Mouse (Mus musculus) lung, postnatal 0 days (tissue): ENCODE measurements around the gene Calml4. TPM values are rescaled to one million over a fixed set of nuclear protein-coding genes. Genes with fewer than 3 reads are reported as not detected.
A peak's percentile ranks its signal among the peaks of the same experiment; 100 is the strongest.

ENCODE experiments used
- ATAC-seq: fragments of 200-750 bp; cut with Nextera tagmentation; 2 replicates; pipeline ENCODE4 v1.8.0; 2017; ENCODE audit warnings: moderate library complexity
- DNase-seq: peaks from one replicate; pipeline ENCODE4 v3.0.0-alpha.2; 2016; ENCODE audit warnings: low spot score
- H3K27ac ChIP-seq: fragments of 300-500 bp; sonication (generic); 2 replicates; pipeline ENCODE4 v1.5.1; 2014; ENCODE audit warnings: antibody characterized with exemption, mild to moderate bottlenecking, low read length, mixed read lengths
- H3K27me3 ChIP-seq: fragments of 300-500 bp; sonication (generic); replicated peaks from 2 replicates; pipeline ENCODE4 v1.6.1; 2014; ENCODE audit warnings: low read length, mixed read lengths; ENCODE audit not compliant: insufficient read depth
- H3K36me3 ChIP-seq: fragments of 300-500 bp; sonication (generic); 2 replicates; pipeline ENCODE4 v1.6.1; 2014; ENCODE audit warnings: low read length, mixed read lengths; ENCODE audit not compliant: insufficient read depth
- H3K4me1 ChIP-seq: fragments of 300-500 bp; sonication (generic); 2 replicates; pipeline ENCODE4 v1.6.1; 2014; ENCODE audit warnings: antibody characterized with exemption, low read depth, low read length, mixed read lengths; ENCODE audit not compliant: insufficient read depth
- H3K4me2 ChIP-seq: fragments of 300-500 bp; sonication (generic); replicated peaks from 2 replicates; pipeline ENCODE4 v1.6.1; 2014; ENCODE audit warnings: low read depth, mild to moderate bottlenecking, low read length, moderate library complexity, mixed read lengths
- H3K4me3 ChIP-seq: fragments of 300-500 bp; sonication (generic); 2 replicates; pipeline ENCODE4 v1.5.1; 2014; ENCODE audit warnings: low read depth, low read length
- H3K9ac ChIP-seq: fragments of 300-500 bp; sonication (generic); replicated peaks from 2 replicates; pipeline ENCODE4 v1.6.1; 2014; ENCODE audit warnings: low read depth, mild to moderate bottlenecking
- H3K9me3 ChIP-seq: fragments of 300-500 bp; sonication (generic); 2 replicates; pipeline ENCODE4 v1.6.1; 2016; ENCODE audit warnings: low read length, mixed read lengths
- CTCF ChIP-seq: IDR thresholded peaks from 2 replicates; pipeline ENCODE4 v1.5.1; 2016; ENCODE audit warnings: antibody characterized with exemption, mild to moderate bottlenecking
- EP300 ChIP-seq: IDR thresholded peaks from 2 replicates; pipeline ENCODE4 v1.6.1; 2016; ENCODE audit warnings: antibody characterized with exemption, mild to moderate bottlenecking, control low read depth
- WGBS: fragments of 180-500 bp; shearing (Covaris S2); extraction: QIAGEN DNeasy Blood & Tissue Kit; methylation state at CpG from one replicate; pipeline ENCODE4 v1.1.7; 2014; 5-methylcytosine and 5-hydroxymethylcytosine counted together
- polyA plus RNA-seq: library from polyadenylated mRNA; unstranded; fragments of >200 nt; fragmentation: Nextera tagmentation; extraction: Ambion mirVana; gene quantifications from 2 replicates; pipeline ENCODE4 v1.2.1, GENCODE M21; 2015

Gene Calml4
- polyA plus RNA-seq, 1 experiment from 2014 or later: 20.6 TPM

- H3K27ac ChIP-seq: no peak overlapping the region
- no peaks in the 10 kb centered on the region for H3K9me3 ChIP-seq
- WGBS: 80% methylated on average over 6 of the region's 6 CpGs
- no peaks in the 10 kb centered on the region for H3K36me3 ChIP-seq
- no peak overlapping the region for H3K9ac ChIP-seq
- TF ChIP-seq EP300 (no peak), CTCF (no peak)
- no peak for ATAC-seq
- no peak for DNase-seq
- H3K4me3 ChIP-seq: no peak overlapping the region
- peaks cover 8% of the 10 kb centered on the region; the same call in 1 of the 2 replicates for H3K4me1 ChIP-seq
- H3K27me3 ChIP-seq: no peaks in the 10 kb centered on the region
- H3K4me2 ChIP-seq: no peak overlapping the region
These were observed 28.0 kb upstream of the Calml4 start for GRCm38 (mm10) chr9:62829877-62830276.

GRCm38 (mm10) chr9:62834906-62835305 is 23.0 kb upstream of the Calml4 start:
- WGBS: 34% methylated on average over 5 of the region's 5 CpGs
- DNase-seq (no peak), ATAC-seq (no peak)
- no peaks in the 10 kb centered on the region for H3K27me3 ChIP-seq
- H3K4me3 ChIP-seq: no peak overlapping the region
- no peak overlapping the region for H3K27ac ChIP-seq
- H3K9ac ChIP-seq: no peak overlapping the region
- H3K4me2 ChIP-seq: no peak overlapping the region
- no peak for TF ChIP-seq CTCF
- TF ChIP-seq EP300: no peak
- H3K36me3 ChIP-seq: no peaks in the 10 kb centered on the region
- H3K4me1 ChIP-seq: peaks cover 8% of the 10 kb centered on the region; the same call in 1 of the 2 replicates
- no peaks in the 10 kb centered on the region for H3K9me3 ChIP-seq

GRCm38 (mm10) chr9:62835705-62836446 is 22.0 kb upstream of the Calml4 start:
- H3K9me3 ChIP-seq: no peaks in the 10 kb centered on the region
- no peak for ATAC-seq
- DNase-seq: no peak
- TF ChIP-seq EP300 (no peak), CTCF (0 out of 2 replicates have a peak, but pooled peaks have one; percentile 15)
- H3K4me3 ChIP-seq: no peak overlapping the region
- no peak overlapping the region for H3K4me2 ChIP-seq
- WGBS: 45% methylated on average over 4 of the region's 4 CpGs
- H3K36me3 ChIP-seq: no peaks in the 10 kb centered on the region
- H3K4me1 ChIP-seq: peaks cover 8% of the 10 kb centered on the region; the same call in 1 of the 2 replicates
- H3K27me3 ChIP-seq: no peaks in the 10 kb centered on the region
- no peak overlapping the region for H3K9ac ChIP-seq
- H3K27ac ChIP-seq: no peak overlapping the region

- H3K4me1 ChIP-seq: peaks cover 8% of the 10 kb centered on the region; the same call in 1 of the 2 replicates
- H3K27me3 ChIP-seq: no peaks in the 10 kb centered on the region
- TF ChIP-seq EP300: no peak
- no peak for TF ChIP-seq CTCF
- no peak overlapping the region for H3K4me3 ChIP-seq
- H3K9me3 ChIP-seq: no peaks in the 10 kb centered on the region
- DNase-seq (no peak), ATAC-seq (no peak; the same call in 1 of the 2 replicates)
- no peaks in the 10 kb centered on the region for H3K36me3 ChIP-seq
- 39% methylated on average over 3 of the region's 3 CpGs for WGBS
- peak overlapping the region; percentile 40; the same call in 1 of the 2 replicates for H3K27ac ChIP-seq
- no peak overlapping the region for H3K9ac ChIP-seq
- H3K4me2 ChIP-seq: no peak overlapping the region
These were observed 20.3 kb upstream of the Calml4 start for GRCm38 (mm10) chr9:62837611-62838010.

- H3K4me3 ChIP-seq: peak overlapping the region; percentile 69
- peak overlapping the region; percentile 89 for H3K4me2 ChIP-seq
- 7% methylated on average over 8 of the region's 8 CpGs for WGBS
- no peaks in the 10 kb centered on the region for H3K9me3 ChIP-seq
- no peaks in the 10 kb centered on the region for H3K36me3 ChIP-seq
- DNase-seq (no peak), ATAC-seq (no peak)
- 0 out of 2 replicates have a peak overlapping the region, but pooled peaks have one; percentile 40 for H3K27ac ChIP-seq
- no peak overlapping the region for H3K9ac ChIP-seq
- TF ChIP-seq CTCF (no peak), EP300 (no peak)
- H3K4me1 ChIP-seq: peaks cover 8% of the 10 kb centered on the region; the same call in 1 of the 2 replicates
- no peaks in the 10 kb centered on the region for H3K27me3 ChIP-seq
These were observed 19.8 kb upstream of the Calml4 start for GRCm38 (mm10) chr9:62838146-62838505.

- Histone ChIP-seq H3K9me3 (no peaks in the 10 kb centered on the region), H3K4me2 (peak within 1 kb of the TSS; percentile 89), H3K36me3 (no peaks in the 10 kb centered on the region), H3K27me3 (no peaks in the 10 kb centered on the region), H3K4me3 (peak within 1 kb of the TSS; percentile 69), H3K9ac (peak within 1 kb of the TSS; percentile 77), H3K4me1 (peaks cover 8% of the 10 kb centered on the region; the same call in 1 of the 2 replicates), H3K27ac (peak within 1 kb of the TSS; percentile 84)
- TF ChIP-seq CTCF (no peak), EP300 (no peak)
- WGBS: 3% methylated on average over 28 of the region's 48 CpGs
- ATAC-seq (peak; percentile 93), DNase-seq (peak; percentile 98)
These were observed 19.2 kb upstream of the Calml4 start, which contains the start of gene Cln6 for GRCm38 (mm10) chr9:62838506-62839171. TSS of gene Cln6 (plus strand) at chr9:62838785.
